Mouse (Mus musculus) T-helper 17 cell (primary cell): ENCODE measurements at regions not wholly inside any gene's neighbourhood (a gene's known extent, or its start where the extent isn't known, plus 50 kb on each side); places are given as distances from the start of the nearest gene placed in this dataset.

Experiments
- in situ Hi-C, 2 experiments: fragments of 300-600 bp; cut with MboI, MseI; formaldehyde crosslinking; loops; 1 replicate in 1 of 2; 2 replicates in 1 of 2; pipeline ENCODE4 v1.15.1; 2025; ENCODE audit warnings: high pct_unique_total_duplicates in 2 of 2

DNA sequence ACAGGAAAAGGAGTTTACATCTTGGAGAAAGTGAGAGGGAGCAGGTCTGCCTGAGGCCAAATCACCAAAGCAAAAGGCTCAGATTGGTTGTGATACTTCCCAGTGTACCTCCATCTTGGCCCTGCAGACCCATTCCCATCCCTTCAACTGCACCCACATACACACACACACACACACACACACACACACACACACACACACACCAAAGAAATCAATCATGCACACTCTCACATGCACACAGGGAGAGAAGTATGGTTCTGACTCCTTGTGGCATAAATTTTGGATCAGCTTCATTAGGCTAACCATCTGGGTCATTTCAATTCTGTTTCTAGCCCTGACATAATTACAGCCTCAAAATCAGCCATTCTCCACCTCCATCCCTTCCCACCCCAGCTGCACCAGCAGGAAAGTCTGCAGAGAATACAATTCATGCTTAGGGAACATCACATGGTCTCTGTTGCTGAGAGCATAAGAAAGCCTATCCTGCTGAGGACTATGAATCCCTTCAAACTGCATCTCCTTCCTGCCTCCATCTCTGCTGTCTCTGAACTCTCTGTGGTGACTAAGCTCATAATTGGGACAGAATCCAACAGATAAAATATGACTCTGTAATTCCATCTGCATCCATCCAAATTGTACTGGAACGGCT, 378.0 kb downstream of the Rapgef2 start:
- in situ Hi-C loops: loop anchor here in 1 of 2 experiments (5.0 kb wide), 1 partner anchor 526 kb away; no protein-coding TSS in a partner anchor

DNA sequence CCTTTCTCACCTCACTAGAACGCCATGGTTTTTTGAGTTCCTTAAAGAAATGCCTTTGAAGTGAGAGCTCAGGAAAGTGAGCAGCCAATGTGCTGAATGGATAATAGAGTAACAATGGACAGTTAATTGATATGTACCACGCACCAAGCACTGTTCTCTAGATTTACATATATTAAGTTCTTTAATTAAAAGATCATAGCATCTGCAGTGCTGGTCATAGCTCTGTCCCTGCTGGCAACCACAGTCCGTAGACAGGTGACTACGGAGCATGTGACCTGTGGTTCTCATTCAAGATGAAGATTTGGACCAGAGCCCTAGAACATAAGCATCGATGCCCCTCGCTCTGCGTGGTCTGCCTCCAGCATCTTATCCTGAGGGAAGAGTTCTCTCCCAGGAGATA, 378.5 kb downstream of the Rapgef2 start:
- in situ Hi-C loops: loop anchor here in 1 of 2 experiments (5.0 kb wide), 1 partner anchor 525 kb away; no protein-coding TSS in a partner anchor

DNA sequence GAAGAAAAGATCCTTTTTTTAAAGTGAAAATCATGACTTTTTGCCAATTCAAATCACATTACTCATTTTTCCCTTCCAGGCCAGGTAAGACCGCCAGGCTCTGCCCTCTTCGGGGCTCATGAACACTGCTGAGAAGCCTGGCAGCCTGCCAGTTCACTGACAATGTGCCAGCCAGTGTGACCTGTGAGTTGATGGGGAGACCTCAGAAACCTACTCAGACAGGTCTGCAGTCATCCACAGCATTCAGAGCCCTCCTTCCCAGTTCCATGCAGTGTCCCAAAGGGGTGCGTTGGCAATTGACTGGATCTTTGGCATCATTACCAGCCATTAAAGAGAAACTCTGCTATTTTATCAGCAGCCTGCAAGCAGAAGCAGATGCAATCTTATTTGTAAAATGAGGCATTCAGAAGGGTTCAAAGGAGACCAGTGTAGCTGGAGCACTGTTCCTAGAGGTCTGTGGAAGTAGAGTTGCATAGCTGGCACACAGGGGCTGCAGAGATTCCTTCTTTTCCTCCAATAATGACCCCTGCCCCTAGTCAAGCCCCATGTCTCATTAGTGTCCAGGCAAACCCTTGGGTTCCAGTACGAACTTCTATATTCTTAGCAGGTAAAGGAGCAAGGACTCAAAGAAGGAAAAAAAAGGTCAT, 384.4 kb downstream of the Rapgef2 start:
- in situ Hi-C loops: no loop called here

DNA sequence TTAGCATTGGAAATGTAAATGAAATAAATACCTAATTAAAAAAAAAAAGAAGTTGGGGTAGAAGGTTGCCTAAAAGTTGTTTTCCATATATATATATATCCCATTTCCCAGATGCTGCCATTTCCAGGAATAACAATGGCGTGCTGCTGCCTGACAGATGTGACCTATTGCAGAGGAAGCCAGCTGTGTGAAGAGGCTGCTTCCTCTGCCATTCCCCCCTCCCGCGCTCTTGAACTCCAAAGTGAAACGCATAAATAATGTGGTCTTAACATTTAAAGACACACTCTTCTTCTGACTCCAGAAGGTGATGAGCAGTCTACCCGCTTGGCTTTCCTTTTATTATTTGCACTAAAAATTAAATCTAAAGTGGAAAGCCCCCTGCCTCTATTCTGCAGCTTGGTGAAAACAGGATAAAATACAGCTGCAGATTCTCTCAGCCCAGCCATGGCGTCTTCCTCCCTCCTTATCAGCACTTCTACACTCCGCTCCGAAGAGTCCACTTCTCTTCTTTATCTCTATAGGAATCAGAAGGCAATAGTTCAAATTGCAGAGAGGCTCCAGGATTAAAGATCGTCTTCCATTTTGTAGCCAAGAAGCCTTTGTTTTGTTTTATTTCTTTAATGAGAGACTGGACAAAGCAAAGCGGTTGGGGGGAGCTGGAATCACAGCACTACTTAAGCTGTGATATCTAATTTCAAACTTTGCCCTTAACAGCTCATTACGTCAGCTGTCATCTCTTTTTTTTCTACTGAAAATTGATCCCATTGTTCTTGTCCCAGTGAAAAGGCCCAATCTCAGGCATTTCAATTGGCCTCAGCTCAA, 385.1 kb downstream of the Rapgef2 start:
- in situ Hi-C loops: no loop called here

DNA sequence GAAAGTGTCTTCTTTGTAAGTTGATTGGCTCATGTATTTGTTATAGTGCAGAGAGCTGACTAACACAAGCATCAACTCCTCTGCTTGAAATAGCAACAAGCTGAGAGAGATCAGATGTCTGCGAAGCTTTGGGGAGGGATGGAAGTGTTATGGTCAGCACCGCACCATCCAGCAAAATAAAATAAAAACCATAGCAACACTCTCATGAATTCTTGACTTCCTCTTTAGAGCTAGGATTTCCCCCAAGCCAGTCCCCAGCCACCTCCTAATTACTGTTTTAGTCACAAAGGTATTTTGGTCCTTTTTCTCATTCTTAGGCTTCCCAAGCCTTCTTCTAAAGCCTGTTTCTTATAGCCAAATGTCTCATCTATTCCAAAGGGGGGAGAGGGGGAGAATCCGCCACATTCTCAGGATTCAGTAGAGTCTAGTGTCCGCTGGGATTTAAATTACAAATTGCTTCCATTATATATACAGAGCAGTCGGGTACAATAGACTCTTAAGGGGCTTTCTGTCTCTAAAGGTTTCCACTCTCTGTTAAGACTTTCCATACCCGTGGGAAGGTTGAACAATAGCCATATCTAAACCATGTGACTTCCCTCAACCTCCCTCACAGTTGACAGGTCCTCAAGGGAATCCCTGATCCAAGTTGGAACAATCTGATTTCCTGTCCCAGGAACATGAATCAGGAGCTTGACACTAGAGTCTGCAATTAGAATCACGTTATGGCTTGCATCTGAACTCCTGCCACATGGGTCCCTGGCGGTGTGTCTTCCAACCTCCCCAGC, 386.7 kb downstream of the Rapgef2 start:
- in situ Hi-C loops: no loop called here

DNA sequence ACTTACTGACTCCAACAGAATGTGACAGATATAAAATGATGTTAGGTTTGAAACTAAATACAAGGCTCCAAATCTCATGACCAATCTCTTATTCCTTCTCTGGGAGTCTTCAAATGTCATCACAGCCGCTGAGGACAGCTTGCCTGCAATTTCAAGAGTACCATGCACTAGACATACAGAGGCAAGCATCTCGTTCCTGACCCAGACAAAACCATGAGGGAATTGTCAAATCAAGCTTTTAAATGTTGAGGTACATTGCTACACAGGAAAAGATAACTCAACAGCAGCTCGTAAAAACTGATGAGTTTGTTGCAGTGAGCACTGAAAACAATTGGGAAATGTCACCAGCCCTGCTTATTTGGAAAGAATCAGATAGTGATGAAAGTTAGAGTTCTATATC, 397.0 kb downstream of the Rapgef2 start:
- in situ Hi-C loops: no loop called here

DNA sequence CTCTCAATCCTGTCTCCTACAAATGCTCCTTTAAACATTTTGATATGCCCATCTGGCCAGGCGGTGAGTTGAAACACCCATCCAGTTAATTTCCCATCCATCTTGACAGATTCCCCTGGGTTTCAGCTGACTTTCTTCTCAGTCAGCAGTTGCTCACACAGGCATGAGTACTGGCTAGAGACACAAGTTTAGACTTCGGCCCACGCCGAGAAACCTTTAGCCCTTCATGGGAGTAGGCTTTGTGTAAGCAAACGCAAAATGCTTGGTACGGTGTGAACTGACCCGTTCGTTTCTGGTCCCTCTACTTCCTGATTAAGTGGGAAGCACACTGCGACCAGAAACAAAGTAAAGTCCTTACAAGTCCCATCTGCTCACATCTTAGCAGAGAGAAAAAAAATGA, 401.6 kb downstream of the Rapgef2 start:
- in situ Hi-C loops: no loop called here

DNA sequence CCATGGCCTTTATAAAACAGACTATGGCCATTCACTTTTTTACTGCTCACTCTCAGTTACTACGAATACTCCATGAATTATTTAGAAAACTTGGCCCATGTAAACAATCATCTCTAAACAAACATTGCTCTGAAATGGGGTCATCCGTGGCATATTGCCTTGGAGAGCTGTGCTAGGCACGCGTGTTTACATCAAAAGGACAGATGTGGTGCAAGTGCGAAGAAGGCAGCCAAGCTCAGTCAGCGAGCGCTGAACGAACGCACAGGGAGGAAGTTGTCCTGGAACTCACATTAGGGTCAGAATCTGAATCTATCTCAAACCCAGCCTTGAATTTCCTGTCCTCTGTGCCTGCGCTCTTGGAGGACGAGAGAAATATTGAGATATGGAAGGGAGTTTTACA, 402.3 kb downstream of the Rapgef2 start:
- in situ Hi-C loops: no loop called here

DNA sequence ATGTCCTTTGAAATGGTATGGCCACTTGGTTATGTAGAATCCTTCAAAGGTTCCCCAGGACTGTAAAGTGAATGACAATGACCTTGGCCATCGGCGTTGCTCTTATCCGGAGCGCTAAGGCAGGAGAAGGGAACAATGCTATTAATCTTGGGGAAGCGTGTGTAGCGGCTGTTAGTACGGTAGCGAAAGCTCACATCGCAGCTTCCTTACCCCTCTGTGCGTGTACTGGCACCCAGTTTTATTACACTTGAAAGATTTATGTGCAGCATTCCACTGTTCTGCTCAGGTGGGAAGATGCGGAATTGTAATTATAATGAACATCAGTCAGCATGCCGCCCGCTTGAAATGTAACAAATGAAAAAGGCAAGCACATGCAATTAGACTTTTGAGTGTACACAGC, 406.2 kb downstream of the Rapgef2 start:
- in situ Hi-C loops: no loop called here

DNA sequence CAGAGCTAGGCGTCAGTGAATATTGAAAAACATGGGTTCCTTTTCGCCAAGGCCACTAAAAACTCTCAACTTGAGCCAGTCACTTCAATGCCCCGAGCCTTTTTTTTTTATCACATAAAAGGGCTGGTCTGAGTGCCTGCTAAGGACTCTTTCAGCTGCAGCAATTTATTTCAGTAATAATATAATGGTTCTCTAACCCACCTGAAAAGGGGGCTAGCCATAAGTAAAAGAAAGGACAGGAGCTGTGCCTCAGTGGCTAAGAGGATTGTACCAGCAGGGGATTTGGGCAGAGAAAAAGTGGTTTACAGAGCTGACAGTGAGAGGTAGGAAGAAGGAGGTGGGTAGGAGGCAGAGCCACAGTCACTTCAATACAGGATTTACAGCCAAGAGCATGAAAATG, 409.0 kb downstream of the Rapgef2 start:
- in situ Hi-C loops: no loop called here

DNA sequence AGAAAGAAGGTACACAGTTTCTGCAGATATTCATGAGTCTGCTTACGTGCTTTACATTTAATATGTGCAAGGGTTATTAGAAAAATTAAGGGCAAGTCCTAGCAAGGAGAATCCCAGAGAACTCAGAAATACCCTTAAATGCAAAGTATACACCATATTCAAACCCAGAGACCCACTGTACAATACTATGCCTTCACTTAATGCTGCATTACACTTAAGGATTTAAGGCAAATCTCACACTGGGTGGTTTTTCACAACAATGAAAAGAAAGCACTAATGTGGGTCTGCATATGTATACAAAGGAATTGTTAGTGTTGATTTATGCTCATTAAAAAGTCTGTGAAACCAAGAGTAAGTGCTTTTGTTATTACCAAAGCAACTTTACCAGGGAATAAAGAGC, 419.4 kb downstream of the Rapgef2 start:
- in situ Hi-C loops: no loop called here

DNA sequence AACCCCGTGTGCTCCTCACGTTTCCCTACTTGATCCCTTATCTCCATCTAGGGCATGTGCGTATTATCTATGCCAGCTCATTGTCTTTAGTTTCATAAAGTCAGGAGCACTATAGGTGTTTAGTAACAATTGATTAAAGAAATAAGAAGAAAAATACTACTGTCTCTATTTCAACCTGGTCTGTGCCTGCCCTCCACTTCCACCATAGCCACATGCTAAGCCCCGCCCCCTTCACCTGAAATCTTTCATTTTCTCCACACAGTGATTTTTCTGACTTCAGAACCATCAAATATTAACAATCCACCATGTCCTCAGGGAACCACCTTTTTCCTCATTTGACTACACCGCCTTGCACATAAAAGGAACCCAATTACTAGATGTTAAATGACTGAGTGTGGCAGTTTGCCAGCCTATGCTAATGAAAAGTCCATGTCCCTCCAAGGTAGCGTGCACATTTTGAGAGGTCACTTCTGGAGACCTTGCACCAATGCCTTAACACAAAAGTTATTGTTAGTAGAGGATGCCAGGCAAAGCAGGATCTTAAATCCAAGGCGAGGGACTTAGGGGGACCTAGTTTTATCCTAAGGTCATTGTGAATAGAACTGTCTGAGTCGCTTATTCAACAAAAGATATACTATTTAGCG, 420.1 kb downstream of the Rapgef2 start:
- in situ Hi-C loops: no loop called here

DNA sequence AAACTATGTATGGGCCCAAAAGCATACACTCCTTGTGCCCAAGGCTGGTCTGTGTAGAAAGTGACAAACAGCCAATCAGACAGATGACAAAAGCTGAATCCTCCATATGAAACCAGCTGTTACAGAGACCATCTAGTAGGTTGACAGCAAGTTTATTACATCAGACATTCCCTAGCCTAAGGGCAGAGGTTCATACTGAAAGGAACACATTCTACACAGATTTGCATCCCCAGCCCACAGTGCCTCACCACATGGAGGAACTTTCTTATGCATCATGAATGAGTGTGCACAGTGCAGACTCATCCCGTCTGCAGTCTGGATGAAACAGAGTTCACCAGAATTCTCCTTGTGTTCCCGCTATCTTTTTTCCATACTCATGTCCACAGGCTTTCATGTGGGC, 423.3 kb downstream of the Rapgef2 start:
- in situ Hi-C loops: no loop called here

DNA sequence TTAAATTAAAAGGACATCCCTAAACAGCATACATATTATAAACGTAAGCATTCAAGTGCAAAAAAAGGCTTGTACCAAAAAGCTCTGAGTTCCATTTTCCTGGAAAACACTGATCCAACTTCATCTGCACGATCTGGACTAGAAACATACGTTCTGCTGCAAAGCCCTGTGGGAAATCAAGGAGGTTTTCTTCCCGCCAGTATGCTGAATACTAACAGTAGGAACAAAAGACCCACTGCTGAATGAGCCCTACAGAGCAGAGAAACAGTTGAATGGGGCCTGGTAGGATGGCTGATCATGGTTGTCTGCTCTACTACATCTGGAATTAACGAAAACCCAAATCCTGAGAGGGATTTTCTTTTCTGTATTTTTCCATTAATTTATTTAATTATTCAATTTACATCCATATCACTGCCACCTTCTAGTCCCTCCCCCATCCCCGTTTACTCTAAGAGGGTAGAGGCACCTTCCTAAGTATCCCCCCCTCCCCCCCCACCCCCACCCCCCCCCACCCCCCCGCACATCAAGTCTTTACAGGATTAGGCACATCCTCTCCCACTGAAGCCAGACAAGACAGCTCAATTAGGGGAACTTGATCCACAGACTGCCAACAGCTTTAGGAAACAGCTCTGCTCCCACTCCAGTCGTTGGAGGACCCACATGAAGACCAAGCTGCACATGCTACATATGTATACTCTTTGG, 439.5 kb downstream of the Rapgef2 start:
- in situ Hi-C loops: loop anchor here in 1 of 2 experiments (5.0 kb wide), 1 partner anchor 54 kb away; no protein-coding TSS in a partner anchor

DNA sequence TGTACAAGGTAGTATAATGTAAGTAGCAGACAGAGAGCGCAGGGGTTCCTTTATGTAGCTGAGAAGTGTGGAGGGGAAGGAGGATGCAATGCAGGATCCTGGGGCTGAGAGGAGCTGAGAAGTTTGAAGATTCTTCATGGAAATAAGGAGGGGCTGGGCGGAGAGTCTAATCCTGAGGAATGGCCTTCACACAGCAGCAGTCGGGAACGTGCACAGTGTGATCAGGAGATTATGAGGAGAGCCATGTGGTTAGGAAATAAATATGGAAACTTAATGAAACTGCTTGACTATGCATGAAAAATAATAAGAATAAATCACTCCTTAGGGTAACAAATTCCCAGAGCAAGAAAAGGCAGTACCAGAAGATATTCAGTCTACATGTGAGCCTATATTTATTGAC, 445.1 kb downstream of the Rapgef2 start:
- in situ Hi-C loops: no loop called here

DNA sequence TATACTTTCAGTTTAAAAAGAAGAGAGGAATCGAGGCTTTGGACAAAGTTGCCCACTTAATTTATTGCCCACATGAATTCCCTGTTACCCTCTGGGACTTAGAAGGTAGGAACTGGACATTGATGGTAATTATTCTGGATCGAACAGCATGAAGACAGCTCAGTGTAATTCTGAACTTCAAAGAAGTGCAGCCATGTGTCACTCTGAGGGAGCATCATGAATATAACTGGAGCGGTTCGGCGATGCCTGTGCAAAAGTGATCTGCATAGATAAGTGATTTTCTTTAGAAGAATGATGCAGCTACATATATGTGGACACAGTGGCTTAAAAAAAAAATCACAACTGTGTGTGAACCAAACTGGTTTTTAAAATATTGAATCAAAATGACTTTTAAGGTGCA, 449.5 kb downstream of the Rapgef2 start:
- in situ Hi-C loops: no loop called here

DNA sequence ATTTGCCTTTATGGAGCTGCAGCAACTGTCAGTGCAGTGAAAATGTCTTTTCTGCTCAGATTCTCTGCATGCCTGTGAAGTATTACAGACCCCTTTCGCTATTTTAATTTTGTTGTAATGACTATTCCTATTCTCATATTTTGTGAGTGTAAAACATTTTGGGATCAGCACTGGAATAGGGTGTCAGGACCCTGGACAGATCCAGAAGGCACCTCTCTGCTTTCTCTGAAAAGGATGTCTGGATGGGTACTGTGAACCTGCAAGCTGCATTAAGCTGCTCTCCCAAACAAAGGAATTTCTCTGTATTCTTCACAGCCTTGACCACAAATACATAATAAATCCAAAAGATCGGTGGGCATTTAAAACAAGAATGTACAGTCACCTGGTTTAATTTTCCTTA, 460.8 kb downstream of the Rapgef2 start:
- in situ Hi-C loops: no loop called here

DNA sequence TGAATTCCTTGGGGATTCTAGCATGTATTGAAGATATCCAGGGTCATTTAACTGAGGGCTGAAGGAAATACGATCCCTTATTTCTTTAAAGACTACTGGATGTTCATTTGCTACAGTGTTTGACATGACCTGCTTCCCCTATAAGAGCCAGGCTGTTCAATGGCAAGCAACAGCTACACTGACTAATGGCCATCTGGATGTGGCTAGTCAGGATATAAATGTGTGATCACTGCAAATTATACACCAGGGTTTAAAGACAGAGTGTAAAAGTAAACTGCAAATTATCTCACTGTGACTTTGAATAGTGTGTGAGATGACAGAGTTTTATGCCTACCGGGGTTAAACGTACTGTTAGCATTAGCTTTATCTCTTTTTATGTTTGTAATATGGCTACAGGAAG, 473.9 kb downstream of the Rapgef2 start:
- in situ Hi-C loops: no loop called here

DNA sequence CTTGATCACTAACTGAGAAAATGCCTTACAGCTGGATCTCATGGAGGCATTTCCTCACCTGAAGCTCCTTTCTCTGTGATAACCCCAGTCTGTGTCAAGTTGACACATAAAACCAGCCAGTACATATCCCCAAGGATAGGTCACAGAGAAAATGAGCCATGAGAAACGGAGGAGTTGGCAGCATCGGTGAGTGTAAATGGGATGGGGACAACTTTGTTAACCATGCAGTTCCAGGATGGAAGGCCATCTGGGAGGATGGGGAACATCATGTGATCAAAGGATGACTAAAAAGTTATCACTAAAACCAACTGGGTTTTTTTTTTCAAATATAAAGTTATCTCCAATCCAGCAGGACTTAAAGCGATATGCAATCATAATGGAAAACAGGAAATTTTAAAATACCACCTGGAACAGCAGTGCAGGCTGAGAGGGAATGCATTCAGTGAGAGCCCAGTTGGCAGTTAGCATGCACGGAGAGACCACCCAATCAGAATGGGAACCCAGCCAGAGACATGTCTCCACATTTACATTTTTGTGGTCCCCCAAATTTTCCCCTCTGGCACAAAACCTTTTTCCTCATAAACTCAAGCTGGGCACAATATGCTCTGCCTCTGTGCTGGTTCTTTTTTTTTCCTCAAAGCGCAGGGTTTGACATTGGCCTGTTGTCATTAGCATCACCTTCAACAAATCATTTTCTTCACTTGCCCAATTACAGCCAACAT, 475.7 kb downstream of the Rapgef2 start:
- in situ Hi-C loops: no loop called here

DNA sequence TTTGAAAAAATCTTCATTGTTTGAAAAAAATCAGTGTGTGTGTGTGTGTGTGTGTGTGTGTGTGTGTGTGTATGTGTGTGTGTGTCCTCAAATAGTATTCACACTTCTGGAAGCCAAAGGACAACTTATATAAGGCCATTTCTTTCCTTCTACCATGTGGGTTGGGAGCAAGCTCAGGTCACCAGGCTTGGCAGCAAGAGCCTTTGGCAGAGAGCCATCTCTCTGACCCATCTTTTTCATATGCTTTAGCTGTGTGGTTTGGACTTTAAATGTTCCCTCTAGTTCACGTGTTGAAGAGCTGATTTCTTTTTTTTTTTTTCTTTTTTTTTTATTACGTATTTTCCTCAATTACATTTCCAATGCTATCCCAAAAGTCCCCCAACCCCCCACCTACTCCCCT, 483.1 kb downstream of the Rapgef2 start:
- in situ Hi-C loops: no loop called here
